Mouse (Mus musculus) ovary, postnatal 14 days (tissue): ENCODE measurements around the gene Adgrb3.

Source experiments
- DNase-seq: peaks from one replicate; pipeline ENCODE4 v3.0.0; 2022; ENCODE audit warnings: low spot score

The Adgrb3 gene

DNA sequence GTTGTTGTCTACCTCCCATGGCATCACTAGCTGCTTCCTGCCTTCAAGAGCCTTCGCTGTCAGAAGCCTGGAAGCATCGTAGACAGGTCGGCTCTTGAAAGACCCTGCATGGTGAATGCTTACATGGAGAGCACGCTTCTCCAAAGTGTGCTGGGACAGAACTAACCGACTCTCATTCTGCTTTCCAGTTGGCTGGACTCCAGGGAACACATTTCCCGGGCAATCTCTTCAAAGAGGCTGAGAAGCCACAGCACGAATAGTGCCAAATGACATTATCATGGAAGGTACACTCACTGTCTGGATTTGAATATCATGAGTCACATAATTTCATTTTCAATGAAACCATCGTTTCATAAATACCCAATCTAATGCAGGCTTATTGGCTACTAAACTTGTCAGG lies 548.0 kb downstream of the Adgrb3 start:
- no peak for DNase-seq

DNA sequence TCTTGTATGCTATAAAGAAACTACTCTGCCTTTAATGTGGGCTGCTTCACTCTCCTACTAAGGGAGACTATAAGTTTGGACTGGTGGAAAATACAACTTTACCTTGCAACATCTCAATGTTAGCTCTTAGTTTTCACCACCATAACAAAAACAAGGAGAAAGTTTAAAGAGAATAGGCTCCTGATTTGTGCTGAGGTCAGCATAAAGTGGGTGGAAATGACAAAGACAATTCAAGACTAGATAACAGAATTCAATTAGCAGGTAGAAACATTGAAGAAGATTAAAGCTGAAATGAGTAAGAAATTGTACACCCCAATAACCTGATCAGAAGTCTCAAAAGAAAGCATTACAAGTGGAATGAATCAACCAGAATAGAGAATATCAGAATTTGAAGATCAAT lies 578.9 kb downstream of the Adgrb3 start:
- DNase-seq, result no peak

DNA sequence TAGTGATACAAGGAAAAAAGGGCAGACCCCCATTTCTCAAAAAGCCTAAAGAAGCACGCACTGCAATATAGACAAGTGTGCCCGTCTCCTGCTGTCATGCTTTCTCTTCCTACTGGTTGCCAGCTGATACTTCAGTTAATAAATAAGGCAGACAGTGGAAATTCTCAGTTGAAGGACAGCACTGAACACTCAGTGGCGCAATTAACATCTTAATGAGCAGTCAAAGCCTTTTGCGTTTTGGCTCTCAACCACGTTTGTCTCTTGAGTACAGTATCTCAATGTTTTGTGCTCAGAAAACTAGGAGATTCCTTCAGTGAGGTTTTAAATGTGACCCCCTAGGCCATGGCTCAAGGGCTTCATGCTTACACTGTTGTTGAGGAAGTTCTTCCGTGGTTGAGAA lies 587.1 kb downstream of the Adgrb3 start:
- DNase-seq, result no peak

DNA sequence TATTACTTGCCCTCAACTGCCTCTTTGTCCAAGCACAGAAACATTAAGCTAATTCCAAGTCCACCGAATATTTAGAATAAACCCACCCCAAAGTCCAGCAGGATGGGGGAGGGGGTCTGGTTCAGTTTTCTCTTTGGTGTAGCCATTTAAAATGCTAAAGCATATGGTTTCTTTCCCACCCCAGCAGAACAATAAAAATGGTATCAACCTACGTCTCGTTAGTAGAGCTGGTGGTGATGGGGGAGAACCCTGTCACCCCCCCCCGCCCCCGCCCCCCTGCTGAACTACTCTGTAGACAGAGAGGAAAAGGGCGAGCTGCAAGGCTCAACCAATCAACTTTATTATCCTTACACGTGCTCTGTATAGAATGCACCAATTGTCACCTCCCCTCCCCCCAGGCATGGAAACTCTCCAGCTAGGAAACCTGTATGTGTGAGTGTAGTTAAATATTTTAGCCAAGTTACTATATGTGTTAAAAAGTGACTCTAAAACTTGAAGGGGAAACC lies 600.2 kb downstream of the Adgrb3 start:
- no peak for DNase-seq

DNA sequence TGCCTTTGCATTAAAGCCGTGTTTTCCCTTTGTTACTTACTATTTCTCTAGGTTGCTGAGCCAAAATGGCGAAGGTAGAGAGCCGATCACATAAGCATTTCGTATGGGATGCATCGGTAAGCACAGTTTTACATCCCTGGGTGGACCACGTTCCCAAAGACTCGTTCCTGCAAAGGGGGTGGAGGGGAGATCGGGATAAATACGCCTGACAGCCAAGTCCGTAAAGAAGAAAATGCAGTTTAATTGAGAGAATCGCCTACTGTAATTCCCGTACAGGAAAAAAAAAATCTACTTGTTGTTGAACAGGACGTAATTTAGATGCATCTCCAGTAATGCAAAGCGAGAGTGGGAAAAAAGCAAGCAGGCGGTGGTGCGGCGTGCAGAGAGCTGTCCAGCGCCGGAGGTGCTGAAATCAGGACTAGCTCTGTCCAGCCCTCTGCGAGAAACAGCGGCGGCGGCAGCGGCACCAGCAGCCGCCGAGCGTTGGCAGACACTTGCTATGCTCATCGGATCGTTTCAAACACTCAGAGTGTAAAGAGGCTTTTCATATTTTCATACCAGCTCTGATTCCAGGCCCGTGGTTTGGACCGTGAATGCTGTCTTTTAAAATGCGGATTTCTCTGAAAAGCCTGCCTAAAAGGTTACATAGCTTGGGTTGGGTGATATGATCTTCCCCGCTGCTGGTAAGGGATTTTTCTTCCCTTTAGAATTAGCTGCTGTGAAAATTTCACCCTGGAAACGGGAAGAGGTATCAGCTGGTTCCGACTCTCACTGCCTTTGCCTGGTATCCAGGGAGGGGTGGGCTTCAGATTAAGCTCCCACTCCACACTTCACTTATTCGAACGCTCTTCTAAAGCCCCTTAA lies 600.9 kb downstream of the Adgrb3 start:
- peak; percentile 80 for DNase-seq

DNA sequence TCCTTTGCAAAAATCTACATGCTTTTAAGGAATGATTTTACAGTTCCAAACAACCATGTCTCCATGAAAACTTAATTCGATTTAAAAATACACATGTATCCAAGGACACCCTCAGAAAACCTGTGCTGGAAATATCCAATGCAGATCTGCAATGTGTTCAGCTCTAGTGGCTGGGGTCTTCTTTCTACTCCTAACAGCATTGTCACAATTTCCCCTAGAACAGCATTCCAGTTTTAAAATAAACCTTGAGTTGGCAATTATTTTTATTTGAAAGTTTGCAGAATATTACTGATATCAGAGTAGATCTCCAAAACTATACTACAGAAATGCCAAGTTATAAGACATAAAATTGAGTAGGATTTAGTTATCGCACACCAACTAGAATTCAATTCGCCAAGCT lies 601.6 kb downstream of the Adgrb3 start:
- DNase-seq, result no peak

DNA sequence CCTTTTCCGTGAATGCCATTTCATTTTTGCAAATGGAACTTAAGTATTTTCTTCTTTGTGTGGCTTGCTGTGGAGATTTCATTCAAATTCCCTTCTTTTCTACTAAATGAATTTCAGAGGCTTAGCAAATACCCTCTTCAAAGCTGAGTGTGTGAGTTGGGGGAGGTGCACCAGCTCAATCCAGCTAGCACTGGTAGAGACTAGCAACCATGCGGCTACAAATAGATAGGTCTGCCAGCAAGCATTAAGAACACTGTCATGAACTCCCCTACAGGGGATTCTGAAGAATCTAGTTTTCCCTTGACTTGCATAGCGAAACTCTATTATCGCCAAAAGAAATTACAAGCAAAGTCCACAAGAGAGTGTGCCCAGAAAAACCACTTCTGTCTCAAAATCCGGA lies 624.9 kb downstream of the Adgrb3 start:
- no peak for DNase-seq

DNA sequence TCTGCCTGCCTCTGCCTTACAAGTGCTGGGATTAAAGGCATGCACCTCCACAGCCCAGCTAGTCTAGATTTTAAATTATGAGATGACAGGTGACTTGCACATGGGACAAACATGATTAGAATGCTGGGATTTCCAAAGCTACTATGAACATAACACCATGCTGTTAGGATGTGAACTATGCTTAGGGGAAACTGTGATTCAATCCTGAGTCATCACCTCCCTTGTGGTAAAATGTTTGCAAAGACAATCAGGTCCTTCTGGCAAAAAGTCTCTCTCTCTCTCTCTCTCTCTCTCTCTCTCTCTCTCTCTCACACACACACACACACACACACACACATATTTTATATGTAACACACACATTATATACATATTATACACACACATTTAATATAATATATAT lies 630.1 kb downstream of the Adgrb3 start:
- no peak for DNase-seq

DNA sequence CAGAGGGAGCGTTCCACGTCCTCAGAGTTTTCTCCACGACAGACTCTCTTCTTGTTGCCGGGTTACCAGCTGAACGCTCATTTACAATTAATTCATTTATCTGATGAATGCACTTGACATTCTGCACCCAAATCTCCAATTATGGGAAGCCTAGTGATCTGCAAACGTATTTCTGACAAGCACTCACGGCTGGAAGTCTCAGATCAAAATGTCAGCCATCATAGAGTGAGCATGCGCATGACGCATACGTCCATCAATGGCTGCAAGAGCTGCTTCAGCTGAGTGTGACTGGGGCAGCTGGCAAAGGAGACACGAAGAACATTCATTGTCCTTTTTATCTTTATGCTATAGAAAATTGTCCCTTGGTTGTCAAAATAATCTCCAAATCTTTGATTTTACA lies 637.5 kb downstream of the Adgrb3 start:
- DNase-seq, result no peak

DNA sequence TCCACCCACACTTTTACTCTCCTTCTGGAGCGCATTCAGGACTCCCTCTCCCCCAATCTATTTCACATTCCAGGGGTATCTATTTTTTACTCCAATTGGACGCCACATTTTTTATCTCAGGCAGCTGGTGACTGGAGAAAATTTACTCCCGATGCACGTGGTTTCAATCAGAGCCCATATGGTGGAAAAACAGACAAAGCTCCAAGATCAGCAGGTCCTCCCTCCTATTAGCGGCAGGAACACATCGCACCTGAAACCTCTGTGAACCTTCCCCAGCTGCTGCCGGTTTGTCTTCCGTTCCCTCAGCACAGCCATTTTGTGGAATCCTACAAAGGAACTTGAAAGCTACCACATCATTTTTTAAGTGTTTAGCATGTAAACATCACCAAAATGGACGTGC lies 640.2 kb downstream of the Adgrb3 start:
- no peak for DNase-seq

DNA sequence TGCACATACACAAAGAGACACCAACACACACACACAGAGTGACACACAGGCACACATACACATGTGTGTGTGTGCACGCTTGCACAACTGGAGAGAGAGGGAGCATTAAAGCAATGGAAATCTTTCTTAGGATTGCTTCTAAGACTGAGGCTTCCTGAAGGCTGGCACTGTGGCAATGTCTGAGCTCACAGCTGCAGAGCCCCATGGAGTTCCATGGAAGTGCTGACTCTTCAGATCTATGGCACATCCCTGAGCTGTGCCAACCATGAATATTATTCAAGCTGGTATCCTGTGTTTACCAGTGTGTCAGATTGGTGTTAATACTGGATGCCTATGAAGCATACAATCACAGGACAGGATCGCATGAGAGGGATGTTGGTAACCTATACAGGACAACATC lies 643.6 kb downstream of the Adgrb3 start:
- no peak for DNase-seq

DNA sequence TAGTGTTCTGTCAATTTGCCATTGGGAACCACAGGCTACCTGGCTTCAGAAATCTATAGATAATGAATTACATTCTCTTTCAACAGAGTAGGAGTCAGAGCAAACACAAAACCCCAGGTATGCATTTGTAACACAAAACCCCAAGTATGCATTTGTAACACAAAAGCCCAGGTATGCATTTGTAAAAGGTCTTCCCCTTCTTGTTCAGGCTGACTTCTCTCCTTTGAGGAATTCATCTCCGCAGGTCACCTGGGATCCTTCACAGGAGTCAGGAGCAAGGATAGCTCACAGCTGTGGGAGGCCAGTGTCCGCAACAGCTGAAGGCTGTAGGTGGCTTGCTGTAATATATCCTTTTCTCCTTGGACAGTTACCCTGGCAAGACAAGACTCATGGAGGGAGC lies 647.6 kb downstream of the Adgrb3 start:
- DNase-seq, result no peak

DNA sequence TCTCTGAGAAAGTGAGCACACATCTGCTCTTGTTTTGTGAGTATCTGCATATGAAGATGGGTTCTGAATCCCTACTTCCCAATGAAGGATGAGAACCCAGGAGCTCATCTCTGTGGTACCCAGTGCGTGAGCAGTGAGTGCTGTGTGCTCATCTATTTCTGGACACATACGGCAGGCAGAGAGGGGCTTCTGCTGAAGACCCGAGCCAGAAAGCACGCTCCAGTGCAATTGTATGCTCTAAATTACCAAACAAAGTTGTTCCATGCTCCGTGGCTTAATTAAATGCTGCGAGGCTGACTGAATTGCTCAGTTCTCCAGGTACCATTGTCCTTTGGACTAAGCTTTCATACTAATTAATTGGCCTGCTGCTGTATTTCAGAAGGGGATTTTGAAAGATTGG lies 648.9 kb downstream of the Adgrb3 start:
- DNase-seq, result no peak

DNA sequence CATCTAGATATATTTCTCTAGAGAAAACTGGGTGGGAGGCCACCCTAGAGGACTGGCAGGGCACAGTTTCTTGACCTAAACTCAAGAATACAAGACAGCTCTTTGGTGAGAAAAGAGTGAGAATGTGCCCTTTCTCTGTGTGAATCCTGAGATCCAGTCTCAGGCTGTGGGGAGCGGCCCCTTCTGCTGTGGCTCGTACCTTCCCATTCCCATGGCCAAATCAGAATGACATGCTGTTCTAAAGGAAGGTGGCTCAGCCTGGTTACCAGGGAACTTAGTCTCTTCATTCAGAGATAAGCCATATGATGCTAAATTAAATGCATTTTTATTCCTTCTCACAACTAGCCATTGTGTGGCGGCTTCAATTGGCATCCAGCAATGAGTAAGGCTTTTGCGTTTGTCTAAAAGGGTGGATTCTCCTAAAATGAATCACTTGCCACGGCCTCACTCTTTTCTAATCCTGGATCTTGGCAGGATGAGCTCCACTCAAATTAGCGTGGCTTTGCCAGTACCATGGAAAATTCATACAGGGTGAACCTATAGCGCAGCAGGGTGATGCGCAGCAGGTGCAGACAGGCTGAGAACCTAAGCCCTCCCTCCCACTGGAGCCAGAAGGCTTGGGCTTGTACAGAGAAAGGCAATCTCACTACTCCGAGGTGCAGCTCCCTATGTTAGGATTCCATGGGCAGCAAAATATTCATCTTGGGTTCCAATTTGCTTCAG lies 649.5 kb downstream of the Adgrb3 start:
- DNase-seq, result no peak

DNA sequence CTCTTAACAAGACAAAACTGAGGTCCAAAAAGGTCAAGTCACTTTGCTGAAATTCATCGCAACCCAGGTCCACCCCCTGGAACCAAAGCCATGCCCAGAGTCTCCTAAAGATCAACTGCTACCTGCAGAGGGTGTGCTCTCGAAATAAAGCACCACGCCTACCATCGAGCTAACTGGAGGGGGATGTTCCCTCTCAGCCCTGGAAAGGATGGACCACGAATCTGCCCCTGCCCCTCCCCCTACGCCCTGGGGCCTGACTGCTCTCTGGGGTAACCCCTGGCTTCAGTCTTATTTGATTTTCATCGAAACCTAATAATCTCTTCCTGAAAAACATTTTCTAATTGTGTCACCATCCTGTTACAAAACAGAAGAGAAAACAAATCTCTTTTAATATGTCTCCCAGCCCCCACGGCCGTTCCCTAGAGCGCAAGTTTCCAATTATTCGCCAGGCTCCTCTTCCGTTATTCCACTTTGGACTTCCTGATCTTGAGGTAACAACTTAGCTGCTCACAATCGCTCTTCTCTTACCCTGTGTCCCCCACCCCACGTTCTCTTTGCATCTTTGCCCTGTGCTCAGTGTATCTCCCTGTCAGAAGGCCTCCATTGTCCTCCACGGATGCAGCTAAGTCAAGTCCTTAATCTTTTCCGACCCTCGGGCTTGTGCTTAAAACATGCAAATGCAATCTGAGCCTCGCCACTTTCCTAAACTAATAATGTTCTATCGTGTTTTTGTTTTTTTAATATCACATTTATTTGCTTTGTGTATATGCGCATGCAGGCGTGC lies 651.0 kb downstream of the Adgrb3 start:
- no peak for DNase-seq

DNA sequence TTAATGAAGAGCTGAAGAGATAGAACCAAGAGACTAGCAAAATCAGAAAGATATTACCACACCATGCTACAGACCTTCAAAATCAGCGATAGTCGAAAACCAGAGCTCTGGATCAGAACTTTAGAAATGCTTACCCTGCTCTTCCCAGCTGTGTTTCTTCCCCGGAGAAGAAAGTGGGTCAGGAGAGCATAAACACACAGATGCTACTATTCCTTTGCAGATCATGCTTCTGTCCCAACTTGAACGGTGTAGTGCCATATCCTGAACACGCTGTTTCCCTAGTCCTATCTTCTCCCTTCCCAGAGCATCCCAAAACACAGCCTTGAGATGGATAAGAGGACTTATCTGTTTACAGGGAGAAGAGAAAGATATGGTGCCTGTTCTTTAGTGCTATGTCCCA lies 662.4 kb downstream of the Adgrb3 start:
- DNase-seq, result no peak

DNA sequence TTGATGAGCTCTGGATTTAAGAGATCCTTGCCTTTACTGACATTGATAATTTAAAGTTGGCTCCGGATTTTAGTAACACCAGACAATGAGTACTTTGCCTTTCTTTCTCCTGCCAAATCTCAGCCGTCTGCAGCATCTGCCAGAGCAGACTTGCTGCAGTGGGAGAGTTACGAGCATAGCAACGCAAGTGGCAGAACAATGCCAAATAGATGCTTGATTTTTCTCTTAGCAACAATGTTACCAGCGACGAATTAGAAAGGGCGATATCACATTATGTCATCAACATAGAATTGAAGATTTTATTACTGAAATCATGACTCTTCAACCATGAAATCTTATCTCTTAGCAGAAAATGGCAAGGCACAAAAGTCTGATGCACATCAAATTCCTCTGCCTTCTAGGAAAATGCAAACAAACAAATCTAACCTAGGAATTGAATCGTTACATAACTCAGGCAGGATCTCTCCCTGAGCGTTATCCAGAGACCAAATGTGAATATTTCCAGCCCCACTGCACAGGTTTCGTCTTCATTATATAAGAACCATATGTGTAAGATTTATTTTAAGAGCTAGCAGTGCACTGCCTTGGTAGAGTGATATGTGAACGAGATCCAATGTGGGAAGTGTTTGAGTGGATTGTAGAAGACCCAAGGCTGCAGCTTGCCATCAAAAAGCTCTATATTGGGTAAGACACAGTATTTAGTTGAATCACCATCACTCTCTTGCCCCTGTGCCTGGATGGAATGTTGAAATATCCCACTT lies 663.3 kb downstream of the Adgrb3 start:
- DNase-seq, result no peak

DNA sequence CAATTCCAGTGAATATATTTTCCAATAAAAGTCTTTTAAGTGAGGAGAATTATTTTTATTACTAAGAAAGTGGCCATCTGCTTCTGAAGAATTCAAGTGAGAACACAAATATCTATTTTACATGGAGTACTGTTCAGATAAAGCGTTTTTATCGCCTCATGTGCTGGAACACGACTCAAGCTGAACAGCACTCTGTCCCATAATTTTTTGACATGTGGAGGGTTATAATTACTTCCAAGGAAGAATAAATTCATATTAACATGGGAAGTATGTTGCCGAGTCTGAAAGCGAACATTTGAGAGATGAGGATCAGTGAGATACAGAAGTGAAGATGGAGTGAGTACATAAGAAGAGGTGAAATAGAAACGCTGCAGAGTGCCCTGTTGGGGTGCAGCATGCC lies 665.9 kb downstream of the Adgrb3 start:
- no peak for DNase-seq

DNA sequence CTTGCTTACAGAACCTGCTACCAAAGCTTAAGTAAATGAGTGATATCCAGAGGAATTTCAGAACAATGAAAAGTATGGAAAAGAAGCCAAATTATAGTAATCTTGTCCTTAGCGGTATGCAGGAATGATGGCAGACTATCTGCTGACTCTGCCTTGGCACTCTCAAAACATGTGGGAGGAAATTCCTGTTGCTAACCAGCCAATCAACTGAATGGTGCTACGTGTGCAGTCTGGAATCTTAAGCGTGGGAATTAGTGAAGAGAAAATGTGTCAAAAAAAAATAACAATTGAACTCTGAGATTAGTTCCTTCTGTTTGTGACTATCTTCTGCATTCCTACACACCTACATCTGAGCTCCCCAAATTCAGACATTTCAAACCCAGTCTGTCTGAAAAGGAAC lies 683.3 kb downstream of the Adgrb3 start:
- no peak for DNase-seq

DNA sequence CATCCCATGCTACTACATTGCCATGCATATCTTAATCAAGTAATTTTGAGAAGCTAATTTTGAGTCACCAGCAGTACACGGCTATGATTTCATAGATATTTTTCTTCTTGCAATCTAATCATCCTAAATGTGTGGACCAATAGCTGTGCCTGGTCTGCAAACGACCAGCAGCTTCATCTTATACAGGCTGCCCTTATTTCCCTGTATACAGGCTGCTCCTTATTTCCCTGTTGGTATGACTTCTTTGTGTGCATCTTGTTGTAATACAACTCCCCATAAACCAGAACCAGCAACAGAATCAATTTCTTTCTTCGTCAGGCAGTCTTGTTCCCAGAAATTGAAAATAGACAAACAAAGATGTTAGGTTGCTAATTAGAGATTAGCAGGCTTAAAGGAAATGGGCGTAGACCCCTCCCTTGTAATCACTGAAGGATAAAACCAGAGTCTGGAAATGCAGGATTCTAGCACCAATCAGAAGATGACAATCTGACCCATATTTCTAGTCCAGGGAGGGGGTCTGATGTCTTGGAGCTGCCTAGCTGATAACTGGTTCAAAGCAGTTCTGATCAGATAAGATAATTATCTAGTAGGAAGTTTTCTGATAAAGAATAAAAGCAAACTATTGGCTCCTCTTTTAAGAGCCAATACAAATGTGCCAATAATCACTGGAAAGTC lies 697.2 kb downstream of the Adgrb3 start:
- DNase-seq, result no peak

DNA sequence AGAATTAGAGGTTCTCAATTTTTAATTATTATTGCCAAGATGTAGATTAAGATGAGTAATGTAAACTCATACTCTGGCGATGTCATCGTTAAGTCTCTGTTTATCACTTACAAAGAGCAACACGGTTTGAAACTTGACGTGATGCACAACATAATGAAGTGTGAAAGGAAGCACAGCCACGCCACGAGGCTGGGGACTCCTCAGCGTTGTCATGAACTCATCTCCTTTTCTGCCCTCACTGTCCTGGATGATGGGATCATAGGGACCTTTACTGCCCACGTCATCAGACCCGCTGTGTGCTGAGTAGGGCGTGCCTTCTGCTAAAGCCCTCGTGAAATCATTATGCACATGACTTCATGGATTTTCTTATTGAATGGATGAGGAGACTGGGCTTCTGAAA lies 714.0 kb downstream of the Adgrb3 start:
- DNase-seq, result no peak
